Mouse (Mus musculus) brain, embryonic 14.5 days (tissue): ENCODE data around the gene Tcap.

Experiments
- CTCF ChIP-seq: fragments of 200-500 bp; IDR thresholded peaks from 2 replicates; pipeline ENCODE4 v1.5.1; 2012; ENCODE audit warnings: inconsistent platforms, mild to moderate bottlenecking, moderate library complexity, borderline replicate concordance; ENCODE audit not compliant: insufficient read depth, insufficient read length; ENCODE audit errors: extremely low read depth
- POLR2A ChIP-seq: fragments of 200-500 bp; IDR thresholded peaks from 2 replicates; pipeline ENCODE4 v1.6.1; 2012; ENCODE audit warnings: mild to moderate bottlenecking, inconsistent platforms, borderline replicate concordance; ENCODE audit not compliant: poor library complexity, insufficient read depth, insufficient read length, severe bottlenecking; ENCODE audit errors: extremely low read depth

DNA sequence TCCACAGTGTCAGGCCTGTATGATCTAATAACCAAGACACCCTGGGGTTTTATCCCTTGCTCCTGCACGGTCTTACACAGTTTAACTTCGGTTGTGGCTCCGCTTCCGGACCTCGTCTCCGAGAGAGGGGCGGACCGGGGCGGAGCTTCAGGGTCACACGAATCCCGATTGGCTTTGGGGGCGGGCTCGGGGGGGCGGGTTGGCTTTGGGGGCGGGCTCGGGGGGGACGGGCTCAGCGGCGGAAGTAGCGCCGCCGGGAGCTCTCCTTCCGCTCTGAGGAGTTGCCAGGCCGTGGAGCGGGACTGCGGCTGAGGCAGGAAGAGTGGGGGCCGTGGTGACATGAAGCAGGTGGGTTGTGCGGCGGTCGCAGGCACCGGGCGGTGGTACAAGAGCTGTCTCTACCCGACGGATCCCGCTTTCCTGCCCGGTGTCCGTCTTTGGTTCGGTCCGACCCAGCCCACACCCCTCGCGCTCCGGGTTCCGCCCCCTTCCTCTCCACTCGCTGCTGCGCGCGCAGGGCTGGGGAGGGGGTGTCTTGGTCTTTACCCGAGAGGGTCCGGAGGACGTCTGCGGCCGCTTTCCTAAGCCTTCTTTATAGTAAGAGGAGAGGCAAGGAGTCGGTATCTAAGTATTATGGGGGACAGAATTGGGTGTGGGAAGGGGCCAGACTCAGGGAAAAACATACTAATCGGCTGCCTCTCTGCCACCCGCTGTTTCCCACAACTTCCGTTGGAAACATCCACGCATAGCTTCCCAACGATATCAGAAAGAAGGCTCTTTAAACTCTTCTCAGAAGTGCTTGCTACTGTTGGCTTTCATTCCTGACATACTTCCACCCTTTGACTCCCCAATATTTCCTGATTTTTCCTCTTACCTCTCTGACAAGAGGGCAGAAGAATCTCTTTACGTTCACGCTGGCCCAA is 25.2 kb upstream of the Tcap start, which contains the start of gene Stard3:
- TF ChIP-seq POLR2A = 0 out of 2 replicates have a peak, but pooled peaks have one; percentile 22
- TF ChIP-seq CTCF = no peak
